Mouse (Mus musculus) ES-Bruce4 (cell line): ENCODE results near the gene Cmip.

Experiments used
- CTCF ChIP-seq: IDR thresholded peaks from one replicate; pipeline ENCODE4 v1.8.1; 2011; ENCODE audit warnings: low read depth, low read length
- POLR2A ChIP-seq: IDR thresholded peaks from one replicate; pipeline ENCODE4 v1.8.1; 2011; ENCODE audit warnings: low read length; ENCODE audit not compliant: insufficient read depth

GRCm38 (mm10) chr8:117301457-117302041, 44.7 kb downstream of the Cmip start:
- TF ChIP-seq CTCF (no peak), POLR2A (no peak)
